Mouse (Mus musculus): ENCODE results near the gene Brpf1. TPM values are rescaled to one million over a fixed set of nuclear protein-coding genes. Genes with fewer than 3 reads are reported as not detected.

Brpf1 gene
- polyA plus RNA-seq, 1 experiment from 2014 or later = 7.3 TPM

DNA sequence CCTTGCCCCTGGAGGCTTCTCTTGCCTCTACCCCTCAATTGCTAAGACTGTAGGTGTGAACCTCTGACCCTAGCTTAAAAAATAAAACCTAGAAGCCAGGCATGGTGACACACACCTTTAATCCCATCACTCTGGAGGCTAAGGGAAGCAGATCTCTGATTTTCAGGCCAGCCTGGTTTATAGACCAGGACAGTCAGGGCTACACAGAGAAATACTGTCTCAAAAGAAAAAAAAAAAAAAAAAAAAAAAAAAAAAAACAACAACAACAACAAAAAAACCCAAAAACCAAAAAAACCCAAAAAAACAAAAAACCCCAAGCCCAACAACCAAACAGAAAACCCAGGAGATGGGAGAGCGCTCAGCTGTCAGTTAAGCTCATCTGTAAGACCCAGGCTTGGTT is 60.6 kb downstream of the Brpf1 start:
- ATAC-seq = no peak
- Histone ChIP-seq H3K4me1 (replicated peaks; ENCODE audit: control insufficient read depth, insufficient read depth, low read length) (no peaks in the 10 kb centered on the region), H3K36me3 (ENCODE audit: control insufficient read depth, insufficient read depth) (peaks cover 42% of the 10 kb centered on the region), H3K27me3 (replicated peaks; ENCODE audit: control insufficient read depth, insufficient read depth, low read length) (no peaks in the 10 kb centered on the region), H3K4me2 (replicated peaks; ENCODE audit: low read depth) (no peak overlapping the region), H3K27ac (ENCODE audit: low read depth, low read length) (no peak overlapping the region), H3K9ac (ENCODE audit: low read depth, low read length) (no peak overlapping the region), H3K4me3 (ENCODE audit: low read depth, low read length) (no peak overlapping the region), H3K9me3 (ENCODE audit: control insufficient read depth) (no peaks in the 10 kb centered on the region)
- TF ChIP-seq CTCF (IDR thresholded peaks at IDR 0.05; ENCODE audit: low read depth) = no peak
- WGBS = 97% methylated on average over 1 of the region's 1 CpGs

DNA sequence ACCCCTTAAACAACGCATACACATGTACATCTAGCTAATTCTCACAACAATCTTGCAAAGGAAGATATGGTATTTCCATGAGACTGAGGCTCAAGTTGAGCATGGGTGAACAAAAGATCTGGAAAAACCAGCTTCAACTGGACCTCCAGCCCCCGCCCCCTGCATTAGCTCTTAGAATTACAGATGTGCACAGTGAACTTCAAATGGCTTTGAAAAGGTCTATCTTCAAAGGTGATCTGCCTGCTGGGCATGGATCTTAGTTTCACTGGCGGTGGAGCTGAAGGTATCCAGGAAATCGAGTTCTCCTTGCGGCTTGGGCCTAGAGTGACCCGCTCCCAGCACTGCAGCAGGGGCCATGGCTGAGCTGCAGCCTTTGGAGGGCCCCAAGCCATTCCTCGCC is 61.2 kb downstream of the Brpf1 start:
- H3K27ac ChIP-seq (ENCODE audit: low read depth, low read length) = no peak overlapping the region
- no peak overlapping the region for H3K4me2 ChIP-seq (replicated peaks; ENCODE audit: low read depth)
- no peaks in the 10 kb centered on the region for H3K9me3 ChIP-seq (ENCODE audit: control insufficient read depth)
- H3K4me1 ChIP-seq (replicated peaks; ENCODE audit: control insufficient read depth, insufficient read depth, low read length) = no peaks in the 10 kb centered on the region
- no peak overlapping the region for H3K9ac ChIP-seq (ENCODE audit: low read depth, low read length)
- 92% methylated on average over 7 of the region's 7 CpGs for WGBS
- H3K27me3 ChIP-seq (replicated peaks; ENCODE audit: control insufficient read depth, insufficient read depth, low read length) = no peaks in the 10 kb centered on the region
- peaks cover 47% of the 10 kb centered on the region for H3K36me3 ChIP-seq (ENCODE audit: control insufficient read depth, insufficient read depth)
- no peak overlapping the region for H3K4me3 ChIP-seq (ENCODE audit: low read depth, low read length)
- no peak for TF ChIP-seq CTCF (IDR thresholded peaks at IDR 0.05; ENCODE audit: low read depth)
- ATAC-seq = no peak

GRCm38 (mm10) chr6:113368577-113368976 is 61.6 kb downstream of the Brpf1 start:
- Histone ChIP-seq H3K4me3 (ENCODE audit: low read depth, low read length) (no peak overlapping the region), H3K9ac (ENCODE audit: low read depth, low read length) (no peak overlapping the region), H3K27ac (ENCODE audit: low read depth, low read length) (no peak overlapping the region), H3K27me3 (replicated peaks; ENCODE audit: control insufficient read depth, insufficient read depth, low read length) (no peaks in the 10 kb centered on the region), H3K4me1 (replicated peaks; ENCODE audit: control insufficient read depth, insufficient read depth, low read length) (no peaks in the 10 kb centered on the region), H3K36me3 (ENCODE audit: control insufficient read depth, insufficient read depth) (peaks cover 52% of the 10 kb centered on the region), H3K4me2 (replicated peaks; ENCODE audit: low read depth) (no peak overlapping the region), H3K9me3 (ENCODE audit: control insufficient read depth) (no peaks in the 10 kb centered on the region)
- ATAC-seq = no peak
- WGBS = 91% methylated on average over 5 of the region's 5 CpGs
- TF ChIP-seq CTCF (IDR thresholded peaks at IDR 0.05; ENCODE audit: low read depth) = no peak

DNA sequence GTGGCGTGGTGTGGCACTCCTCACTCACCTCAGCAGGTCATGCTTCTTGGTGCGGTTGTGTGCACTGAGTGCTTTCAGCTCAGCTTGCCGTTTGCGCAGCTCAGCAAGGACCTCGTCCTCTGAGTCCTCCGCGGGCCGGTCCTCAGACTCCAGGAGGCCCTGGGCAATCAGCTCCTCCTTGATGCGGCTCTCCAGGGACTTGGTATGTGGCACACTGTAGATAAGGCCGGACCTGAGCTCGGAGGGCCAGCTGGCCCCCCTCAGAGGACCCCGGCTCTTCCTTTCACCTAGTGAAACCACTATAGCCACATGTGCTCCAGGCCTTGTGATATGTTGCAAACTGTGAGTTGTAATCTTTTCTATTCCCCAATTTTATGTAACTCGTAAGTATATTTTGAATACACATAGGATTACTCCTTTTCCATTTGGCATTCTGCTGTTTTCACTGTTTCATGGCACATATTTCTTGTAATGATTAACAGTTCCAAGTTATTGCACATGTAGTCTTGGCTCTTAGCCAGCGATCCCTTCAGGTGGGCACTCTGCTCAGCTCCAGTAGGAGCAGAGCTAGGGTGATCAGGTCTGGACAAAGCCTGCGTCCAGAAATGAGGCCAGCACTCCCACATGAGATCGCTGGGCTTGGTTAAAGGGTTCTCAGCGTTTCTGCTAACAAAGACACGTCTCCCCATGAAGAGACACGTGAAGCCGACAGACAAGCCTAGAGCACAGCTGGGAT is 63.4 kb downstream of the Brpf1 start:
- peak overlapping the region; percentile 25 for H3K4me2 ChIP-seq (replicated peaks; ENCODE audit: low read depth)
- TF ChIP-seq CTCF (IDR thresholded peaks at IDR 0.05; ENCODE audit: low read depth) = no peak
- 51% methylated on average over 20 of the region's 20 CpGs for WGBS
- H3K36me3 ChIP-seq (ENCODE audit: control insufficient read depth, insufficient read depth) = peaks cover 67% of the 10 kb centered on the region
- H3K4me3 ChIP-seq (ENCODE audit: low read depth, low read length) = no peak overlapping the region
- H3K27ac ChIP-seq (ENCODE audit: low read depth, low read length) = peak overlapping the region; percentile 55; the same call in 1 of the 2 replicates
- ATAC-seq = peak; percentile 70
- H3K27me3 ChIP-seq (replicated peaks; ENCODE audit: control insufficient read depth, insufficient read depth, low read length) = no peaks in the 10 kb centered on the region
- no peak overlapping the region for H3K9ac ChIP-seq (ENCODE audit: low read depth, low read length)
- no peaks in the 10 kb centered on the region for H3K9me3 ChIP-seq (ENCODE audit: control insufficient read depth)
- H3K4me1 ChIP-seq (replicated peaks; ENCODE audit: control insufficient read depth, insufficient read depth, low read length) = no peaks in the 10 kb centered on the region

- Histone ChIP-seq H3K9me3 (ENCODE audit: control insufficient read depth) (no peaks in the 10 kb centered on the region), H3K4me1 (replicated peaks; ENCODE audit: control insufficient read depth, insufficient read depth, low read length) (no peaks in the 10 kb centered on the region), H3K27me3 (replicated peaks; ENCODE audit: control insufficient read depth, insufficient read depth, low read length) (no peaks in the 10 kb centered on the region), H3K27ac (ENCODE audit: low read depth, low read length) (no peak overlapping the region), H3K9ac (ENCODE audit: low read depth, low read length) (no peak overlapping the region), H3K4me2 (replicated peaks; ENCODE audit: low read depth) (no peak overlapping the region), H3K36me3 (ENCODE audit: control insufficient read depth, insufficient read depth) (peaks cover 62% of the 10 kb centered on the region), H3K4me3 (ENCODE audit: low read depth, low read length) (no peak overlapping the region)
- WGBS = 87% methylated on average over 4 of the region's 4 CpGs
- no peak for TF ChIP-seq CTCF (IDR thresholded peaks at IDR 0.05; ENCODE audit: low read depth)
- no peak for ATAC-seq
These were observed 66.6 kb downstream of the Brpf1 start for GRCm38 (mm10) chr6:113373491-113373890.

Other genes with a start within 250 kb of the Brpf1 start
- 32.2 and 32.9 TPM in 2 replicates for gene Setd5, start 229.8 kb upstream of the Brpf1 start, polyA plus RNA-seq (2015; fragmentation: Nextera tagmentation; extraction: Ambion mirVana)
- gene Lhfpl4, start 111.8 kb upstream of the Brpf1 start, polyA plus RNA-seq (2015; fragmentation: Nextera tagmentation; extraction: Ambion mirVana) = 0.78 and 0.95 TPM in 2 replicates
- 31.5 and 37.2 TPM in 2 replicates for gene Mtmr14, start 69.3 kb upstream of the Brpf1 start, polyA plus RNA-seq (2015; fragmentation: Nextera tagmentation; extraction: Ambion mirVana)
- not detected in 2 replicates for gene Cpne9, start 24.8 kb upstream of the Brpf1 start, polyA plus RNA-seq (2015; fragmentation: Nextera tagmentation; extraction: Ambion mirVana)
- gene Ogg1, start 19.8 kb downstream of the Brpf1 start, polyA plus RNA-seq (2015; fragmentation: Nextera tagmentation; extraction: Ambion mirVana) = 8.0 and 9.7 TPM in 2 replicates
- gene Camk1, start 36.8 kb downstream of the Brpf1 start, polyA plus RNA-seq (2015; fragmentation: Nextera tagmentation; extraction: Ambion mirVana) = 35.9 and 37.0 TPM in 2 replicates
- gene Tada3, start 70.7 kb downstream of the Brpf1 start, polyA plus RNA-seq (2015; fragmentation: Nextera tagmentation; extraction: Ambion mirVana) = 19.7 and 23.5 TPM in 2 replicates
- gene Arpc4, start 71.0 kb downstream of the Brpf1 start, polyA plus RNA-seq (2015; fragmentation: Nextera tagmentation; extraction: Ambion mirVana) = 409 and 418 TPM in 2 replicates
- gene Ttll3, start 82.1 kb downstream of the Brpf1 start, polyA plus RNA-seq (2015; fragmentation: Nextera tagmentation; extraction: Ambion mirVana) = 1.4 and 1.6 TPM in 2 replicates
- 21.5 and 23.9 TPM in 2 replicates for gene Rpusd3, start 112.2 kb downstream of the Brpf1 start, polyA plus RNA-seq (2015; fragmentation: Nextera tagmentation; extraction: Ambion mirVana)
- gene Cidec, start 128.6 kb downstream of the Brpf1 start, polyA plus RNA-seq (2015; fragmentation: Nextera tagmentation; extraction: Ambion mirVana) = 231 and 259 TPM in 2 replicates
- 44.9 and 48.8 TPM in 2 replicates for gene Jagn1, start 135.4 kb downstream of the Brpf1 start, polyA plus RNA-seq (2015; fragmentation: Nextera tagmentation; extraction: Ambion mirVana)
- gene Il17re, start 151.3 kb downstream of the Brpf1 start, polyA plus RNA-seq (2015; fragmentation: Nextera tagmentation; extraction: Ambion mirVana) = 2.2 and 2.3 TPM in 2 replicates
- gene Il17rc, start 164.3 kb downstream of the Brpf1 start, polyA plus RNA-seq (2015; fragmentation: Nextera tagmentation; extraction: Ambion mirVana) = 16.5 and 17.4 TPM in 2 replicates
- 8.5 and 9.7 TPM in 2 replicates for gene Creld1, start 176.2 kb downstream of the Brpf1 start, polyA plus RNA-seq (2015; fragmentation: Nextera tagmentation; extraction: Ambion mirVana)
- 0.47 and 0.52 TPM in 2 replicates for gene Prrt3, start 194.8 kb downstream of the Brpf1 start, polyA plus RNA-seq (2015; fragmentation: Nextera tagmentation; extraction: Ambion mirVana)
- 77.2 and 77.9 TPM in 2 replicates for gene Emc3, start 224.5 kb downstream of the Brpf1 start, polyA plus RNA-seq (2015; fragmentation: Nextera tagmentation; extraction: Ambion mirVana)
- 1.4 and 1.7 TPM in 2 replicates for gene Fancd2, start 224.5 kb downstream of the Brpf1 start, polyA plus RNA-seq (2015; fragmentation: Nextera tagmentation; extraction: Ambion mirVana)

All from intestine, postnatal 0 days (tissue).